Mouse (Mus musculus): ENCODE measurements at regions not wholly inside any gene's neighbourhood (a gene's known extent, or its start where the extent isn't known, plus 50 kb on each side); places are given as distances from the start of the nearest gene placed in this dataset.

DNA sequence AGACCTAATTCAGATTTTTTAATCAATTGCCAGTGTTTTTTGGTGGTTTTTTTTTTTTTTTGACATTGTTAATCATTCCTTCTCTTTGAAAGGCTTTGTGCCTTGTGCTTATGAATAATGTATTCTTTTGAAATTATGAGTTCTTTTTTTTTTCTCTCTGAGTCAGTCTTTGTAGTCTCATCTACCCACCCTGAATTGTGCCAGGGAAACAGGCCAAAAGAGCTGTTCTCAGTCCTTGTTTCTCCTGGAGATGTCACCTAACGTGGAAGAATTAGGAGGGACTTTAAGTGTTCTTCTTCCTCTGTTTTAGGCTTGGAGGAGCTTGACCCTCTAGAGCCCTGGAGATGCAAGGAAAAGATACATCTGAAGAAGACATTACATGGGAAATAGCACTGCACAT, 2012.6 kb downstream of the Poteg start:
- DNase-seq, result no peak

- no peak for DNase-seq
These were observed 2045.5 kb downstream of the Poteg start for GRCm38 (mm10) chr8:29492931-29493330.

DNA sequence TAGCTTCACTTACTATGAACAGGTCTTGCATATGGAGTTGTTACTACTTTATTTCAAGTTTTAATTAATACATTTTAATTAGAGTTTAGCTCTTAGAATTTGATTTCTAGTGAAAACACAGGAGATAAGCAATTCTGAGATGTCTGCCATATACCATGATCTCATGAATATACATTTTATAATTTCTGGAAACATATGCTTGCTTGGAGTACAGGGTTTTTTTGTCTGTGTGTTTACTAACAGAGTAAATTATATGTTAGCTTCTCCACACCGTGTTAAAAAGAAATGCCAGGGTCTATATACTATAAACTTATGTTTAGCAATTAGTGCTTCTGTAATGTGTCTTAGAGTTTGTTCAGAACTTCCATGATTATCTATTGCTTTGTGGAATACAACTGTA, 2079.9 kb downstream of the Poteg start:
- no peak for DNase-seq

- peak; percentile 9 to 41 for DNase-seq
These were observed 2084.1 kb downstream of the Poteg start for GRCm38 (mm10) chr8:29531565-29531964.

DNA sequence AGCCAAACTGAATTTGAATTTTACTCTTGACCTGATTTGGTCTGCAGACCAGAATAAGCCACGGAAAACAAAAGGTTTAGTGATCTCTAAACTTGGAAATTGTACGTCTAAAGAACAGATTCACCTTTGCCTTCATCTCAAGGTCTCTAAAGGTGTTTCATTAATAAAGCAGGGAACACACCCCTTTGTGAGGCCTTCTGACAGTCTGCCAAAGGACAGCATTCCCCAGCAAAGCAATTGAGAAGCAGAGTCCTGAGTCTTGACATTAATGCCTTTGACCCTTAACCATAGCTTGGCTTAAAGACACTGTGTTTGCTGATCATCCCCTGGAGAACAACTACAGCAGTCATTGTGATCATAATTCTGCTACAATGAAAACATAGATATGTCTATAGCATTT, 2090.5 kb downstream of the Poteg start:
- DNase-seq, result peak; percentile 25 to 55

DNA sequence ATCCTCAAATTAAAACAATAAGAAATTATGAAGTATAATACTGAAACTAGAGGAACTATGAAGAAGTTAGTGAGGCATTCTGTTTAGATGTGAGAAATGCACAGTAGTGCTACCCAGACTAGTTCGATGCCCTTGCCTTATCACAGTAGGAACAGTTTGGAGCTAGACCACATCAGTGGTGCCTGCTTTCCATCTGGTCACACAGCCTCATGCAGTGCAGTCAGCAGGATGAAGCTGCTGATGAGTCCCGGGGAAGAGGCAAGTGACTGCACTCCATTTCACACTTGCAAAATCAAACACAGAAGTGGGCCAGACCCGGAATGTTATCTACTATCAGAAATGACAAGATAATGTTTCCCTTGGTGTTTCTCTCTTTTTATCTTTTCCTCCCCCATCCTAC, 2092.4 kb downstream of the Poteg start:
- DNase-seq, result no peak

DNA sequence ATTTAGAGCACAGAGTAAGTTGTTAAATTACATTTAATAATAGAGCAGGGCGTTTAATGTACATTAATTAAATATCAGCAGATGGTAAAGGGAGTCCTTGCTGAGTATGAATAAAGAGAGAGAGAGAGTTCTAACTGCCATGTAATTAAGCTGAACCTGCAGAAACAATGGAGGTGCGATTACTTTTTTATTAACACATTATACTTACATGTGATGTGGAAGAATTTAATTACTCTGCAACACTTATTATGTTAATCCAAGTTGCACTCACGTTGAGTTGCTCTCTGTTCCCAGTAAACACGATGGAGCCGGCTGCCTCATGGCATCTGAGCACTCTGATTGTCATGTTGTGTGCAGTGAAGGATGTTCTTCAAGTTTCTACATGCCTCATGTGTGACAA, 2096.7 kb downstream of the Poteg start:
- DNase-seq, result no peak

DNA sequence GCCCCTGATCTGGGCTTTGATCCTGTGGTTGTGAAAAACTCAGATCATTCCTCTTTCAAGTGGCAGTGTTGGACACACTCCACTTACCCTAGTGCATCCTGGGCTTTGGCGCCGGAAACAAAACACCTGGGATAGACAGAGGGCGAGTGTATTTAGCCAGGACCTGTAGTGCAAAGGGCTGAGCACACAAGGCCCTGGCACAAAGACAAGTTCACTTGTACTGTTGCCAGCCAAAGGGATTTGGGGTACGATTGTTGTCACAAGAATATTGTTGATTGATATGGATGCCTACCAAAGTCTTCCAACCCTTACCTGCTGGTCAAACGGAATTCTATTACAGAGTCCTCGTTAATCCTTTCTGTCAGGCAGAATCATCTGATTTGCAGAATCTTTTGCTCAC, 2138.2 kb downstream of the Poteg start:
- no peak for DNase-seq

DNA sequence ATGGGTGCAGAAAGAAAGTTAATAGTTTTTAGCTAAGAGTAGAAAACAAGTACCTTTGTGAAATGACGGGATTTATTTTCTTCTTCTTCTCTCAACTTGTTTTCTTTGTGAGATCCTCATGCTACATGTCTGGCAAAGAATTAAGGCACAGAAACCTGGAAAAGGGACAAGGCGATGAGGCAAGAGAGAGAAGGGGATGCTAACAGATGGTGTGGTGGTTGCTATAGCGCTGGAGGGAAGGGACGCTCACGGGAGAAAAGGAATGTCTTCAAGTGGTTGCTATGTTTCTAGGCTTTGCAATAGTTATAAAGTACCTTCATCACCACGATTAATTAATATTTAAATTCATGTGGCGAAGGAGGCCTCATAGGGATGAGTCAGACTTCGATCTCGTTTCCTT, 2146.7 kb downstream of the Poteg start:
- DNase-seq, result no peak

DNA sequence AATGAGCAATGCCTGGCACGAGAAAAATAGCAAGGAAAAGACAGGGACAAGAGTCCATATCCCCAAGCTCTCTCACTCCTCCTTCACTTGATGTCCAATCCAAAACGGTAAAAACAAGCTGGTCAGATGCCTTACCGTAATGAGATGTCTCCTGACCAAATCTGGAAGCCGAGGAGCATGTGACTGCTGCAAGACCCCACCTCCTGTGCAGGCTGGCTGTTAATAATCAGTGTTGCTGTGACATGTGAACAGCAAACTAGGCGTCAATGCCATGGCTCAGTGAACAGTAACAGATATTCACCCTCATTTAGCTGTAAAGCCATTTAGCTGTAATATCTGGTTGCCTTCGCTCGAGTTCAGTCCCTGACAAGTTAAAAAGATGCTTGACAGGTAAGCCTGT, 2166.6 kb downstream of the Poteg start:
- DNase-seq, result peak; percentile 5 to 28

- no peak for DNase-seq
These were observed 2214.1 kb downstream of the Poteg start for GRCm38 (mm10) chr8:29661616-29662015.

DNA sequence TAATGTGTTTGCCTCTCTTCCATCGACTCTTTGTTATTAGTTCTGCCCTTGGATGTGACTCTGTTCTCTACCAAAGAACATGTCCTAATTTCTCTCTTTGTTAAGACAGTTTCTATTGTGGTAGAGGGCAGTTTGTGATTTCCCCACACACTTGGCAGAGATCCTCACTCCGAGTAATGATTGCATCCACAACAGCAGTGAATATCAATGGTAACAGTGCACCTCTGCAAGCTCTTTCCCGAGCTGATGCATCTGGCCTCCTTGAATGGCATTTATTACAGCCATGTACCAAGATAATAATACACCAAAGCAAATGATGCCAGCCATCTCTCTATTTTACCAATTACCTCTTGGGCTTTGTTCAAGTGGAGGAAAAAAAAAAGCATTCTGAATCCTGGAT, 2228.4 kb downstream of the Poteg start:
- DNase-seq, result no peak

DNA sequence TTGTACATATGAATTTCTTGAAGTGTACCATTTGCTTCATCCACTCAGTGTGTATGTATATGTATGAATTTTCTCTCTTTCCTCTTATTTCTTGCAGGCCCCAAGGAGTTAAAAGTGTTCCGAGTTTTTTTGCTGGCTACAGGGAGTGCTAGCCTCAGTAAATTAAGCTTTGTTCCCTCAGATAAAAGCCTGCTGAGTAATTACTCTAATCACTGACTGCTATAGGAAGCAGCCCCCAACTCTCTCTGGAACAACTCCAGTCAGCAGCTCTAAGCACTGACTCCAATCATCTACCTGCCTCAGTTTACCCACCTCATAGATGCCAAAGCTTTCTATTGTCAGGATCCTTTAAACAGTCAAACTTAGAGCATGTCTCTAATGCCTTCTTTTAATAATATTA, 2235.9 kb downstream of the Poteg start:
- DNase-seq, result no peak

DNA sequence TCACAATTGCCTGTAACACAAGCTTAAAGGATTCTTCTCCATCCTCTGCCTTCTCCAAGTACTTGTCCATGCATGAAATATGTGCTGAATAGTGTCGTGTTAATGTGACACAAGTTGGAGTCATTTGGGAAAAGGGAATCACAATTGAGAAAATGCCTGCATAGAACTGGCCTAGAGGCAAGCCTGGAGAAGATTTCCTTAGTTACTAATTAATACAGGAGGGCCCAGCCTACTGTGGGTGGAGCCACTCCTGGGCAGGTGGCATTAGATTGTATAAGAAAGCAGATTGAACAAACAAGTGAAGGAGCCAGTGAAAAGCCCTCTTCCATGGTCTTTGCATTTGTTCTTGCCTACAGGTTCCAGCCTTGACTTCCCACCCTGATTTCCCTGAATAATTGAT, 2239.1 kb downstream of the Poteg start:
- DNase-seq, result peak in 1 of 2 experiments; percentile 3

- peak; percentile 51 to 62 for DNase-seq
These were observed 2248.2 kb downstream of the Poteg start for GRCm38 (mm10) chr8:29695698-29696097.
